Mouse (Mus musculus): Measurements from ENCODE around the gene Ppox. TPM values are rescaled to one million over a fixed set of nuclear protein-coding genes. Genes with fewer than 3 reads are reported as not detected.

Gene Ppox
- polyA plus RNA-seq, 1 experiment from 2014 or later, result 68.0 TPM

GRCm38 (mm10) chr1:171283188-171284160 is 2.5 kb upstream of the Ppox start:
- no peak overlapping the region for H3K27ac ChIP-seq
- 92% methylated on average over 18 of the region's 18 CpGs for WGBS
- peaks cover 47% of the 10 kb centered on the region for H3K36me3 ChIP-seq (replicated peaks)
- no peak overlapping the region for H3K4me3 ChIP-seq (replicated peaks)
- ATAC-seq (ENCODE audit: low FRiP score), result no peak
- H3K4me1 ChIP-seq, result peaks cover 50% of the 10 kb centered on the region
- H3K9me3 ChIP-seq, result no peaks in the 10 kb centered on the region
- no peaks in the 10 kb centered on the region for H3K27me3 ChIP-seq
- no peak overlapping the region for H3K9ac ChIP-seq
- H3K4me2 ChIP-seq, result no peak overlapping the region

GRCm38 (mm10) chr1:171282086-171282805 is 1.3 kb upstream of the Ppox start:
- Histone ChIP-seq H3K27ac (no peak overlapping the region), H3K4me1 (peaks cover 43% of the 10 kb centered on the region), H3K9me3 (no peaks in the 10 kb centered on the region), H3K9ac (0 out of 2 replicates have a peak overlapping the region, but pooled peaks have one; percentile 49), H3K4me3 (replicated peaks) (no peak overlapping the region), H3K36me3 (replicated peaks) (peaks cover 57% of the 10 kb centered on the region), H3K27me3 (no peaks in the 10 kb centered on the region), H3K4me2 (peak overlapping the region; percentile 90)
- WGBS, result 85% methylated on average over 18 of the region's 18 CpGs
- no peak for ATAC-seq (ENCODE audit: low FRiP score)

- Histone ChIP-seq H3K27me3 (no peaks in the 10 kb centered on the region), H3K36me3 (replicated peaks) (peaks cover 63% of the 10 kb centered on the region)
- peak; percentile 40 for ATAC-seq (ENCODE audit: low FRiP score)
Observed at GRCm38 (mm10) chr1:171281528-171281923, 540 bp upstream of the Ppox start.

GRCm38 (mm10) chr1:171280250-171280915 is 603 bp downstream of the Ppox start:
- H3K27me3 ChIP-seq, result no peaks in the 10 kb centered on the region
- peaks cover 63% of the 10 kb centered on the region for H3K36me3 ChIP-seq (replicated peaks)

More at GRCm38 (mm10) chr1:171281528-171281923, 540 bp upstream of the Ppox start:
- peak overlapping the region; percentile 49 for H3K9ac ChIP-seq
- peak overlapping the region; percentile 90 for H3K4me2 ChIP-seq
- peak overlapping the region; percentile 64 for H3K4me3 ChIP-seq (replicated peaks)
- peaks cover 36% of the 10 kb centered on the region for H3K4me1 ChIP-seq
- no peaks in the 10 kb centered on the region for H3K9me3 ChIP-seq
- 0% methylated on average over 10 of the region's 10 CpGs for WGBS
- peak overlapping the region; percentile 79 for H3K27ac ChIP-seq

GRCm38 (mm10) chr1:171279721-171280120 is 1.3 kb downstream of the Ppox start:
- peak overlapping the region; percentile 64 for H3K4me3 ChIP-seq (replicated peaks)
- no peak overlapping the region for H3K27ac ChIP-seq
- peaks cover 23% of the 10 kb centered on the region for H3K4me1 ChIP-seq
- 62% methylated on average over 5 of the region's 5 CpGs for WGBS
- no peaks in the 10 kb centered on the region for H3K27me3 ChIP-seq
- no peak for ATAC-seq (ENCODE audit: low FRiP score)
- H3K36me3 ChIP-seq (replicated peaks), result peaks cover 63% of the 10 kb centered on the region
- peak overlapping the region; percentile 78 for H3K9ac ChIP-seq
- H3K4me2 ChIP-seq, result peak overlapping the region; percentile 90
- H3K9me3 ChIP-seq, result no peaks in the 10 kb centered on the region

More at GRCm38 (mm10) chr1:171280250-171280915, 603 bp downstream of the Ppox start:
- peak overlapping the region; percentile 64 for H3K4me3 ChIP-seq (replicated peaks)
- no peaks in the 10 kb centered on the region for H3K9me3 ChIP-seq
- 0 out of 2 replicates have a peak overlapping the region, but pooled peaks have one; percentile 20 for H3K27ac ChIP-seq
- peaks cover 25% of the 10 kb centered on the region for H3K4me1 ChIP-seq
- ATAC-seq (ENCODE audit: low FRiP score), result peak; percentile 12; the same call in 1 of the 2 replicates
- peak overlapping the region; percentile 90 for H3K4me2 ChIP-seq
- WGBS, result under 1% methylated on average over 25 of the region's 25 CpGs
- peak overlapping the region; percentile 78 for H3K9ac ChIP-seq

- peaks cover 23% of the 10 kb centered on the region for H3K4me1 ChIP-seq
- peak overlapping the region; percentile 90; the same call in 1 of the 2 replicates for H3K4me2 ChIP-seq
- H3K9me3 ChIP-seq, result no peaks in the 10 kb centered on the region
- WGBS, result 87% methylated on average over 14 of the region's 14 CpGs
- no peak overlapping the region for H3K27ac ChIP-seq
- no peaks in the 10 kb centered on the region for H3K27me3 ChIP-seq
- peaks cover 65% of the 10 kb centered on the region for H3K36me3 ChIP-seq (replicated peaks)
- H3K4me3 ChIP-seq (replicated peaks), result peak overlapping the region; percentile 64; the same call in 1 of the 2 replicates
- ATAC-seq (ENCODE audit: low FRiP score), result no peak
- no peak overlapping the region for H3K9ac ChIP-seq
Observed at GRCm38 (mm10) chr1:171279012-171279705, 1.8 kb downstream of the Ppox start.

- peaks cover 23% of the 10 kb centered on the region for H3K4me1 ChIP-seq
- WGBS, result 95% methylated on average over 8 of the region's 8 CpGs
- H3K27ac ChIP-seq, result no peak overlapping the region
- H3K36me3 ChIP-seq (replicated peaks), result peaks cover 66% of the 10 kb centered on the region
- no peaks in the 10 kb centered on the region for H3K27me3 ChIP-seq
- ATAC-seq (ENCODE audit: low FRiP score), result no peak
- no peaks in the 10 kb centered on the region for H3K9me3 ChIP-seq
- no peak overlapping the region for H3K9ac ChIP-seq
- H3K4me3 ChIP-seq (replicated peaks), result no peak overlapping the region
- H3K4me2 ChIP-seq, result no peak overlapping the region
Observed at GRCm38 (mm10) chr1:171278436-171278835, 2.5 kb downstream of the Ppox start.

GRCm38 (mm10) chr1:171277736-171278135 is 3.2 kb downstream of the Ppox start:
- no peaks in the 10 kb centered on the region for H3K9me3 ChIP-seq
- no peak for ATAC-seq (ENCODE audit: low FRiP score)
- peaks cover 23% of the 10 kb centered on the region for H3K4me1 ChIP-seq
- no peak overlapping the region for H3K4me2 ChIP-seq
- 86% methylated on average over 10 of the region's 10 CpGs for WGBS
- no peak overlapping the region for H3K9ac ChIP-seq
- H3K27me3 ChIP-seq, result no peaks in the 10 kb centered on the region
- H3K4me3 ChIP-seq (replicated peaks), result no peak overlapping the region
- H3K27ac ChIP-seq, result no peak overlapping the region
- H3K36me3 ChIP-seq (replicated peaks), result peaks cover 69% of the 10 kb centered on the region

GRCm38 (mm10) chr1:171276110-171276748 is 4.8 kb downstream of the Ppox start:
- 94% methylated on average over 14 of the region's 14 CpGs for WGBS
- no peak overlapping the region for H3K4me3 ChIP-seq (replicated peaks)
- peaks cover 71% of the 10 kb centered on the region for H3K36me3 ChIP-seq (replicated peaks)
- H3K27me3 ChIP-seq, result no peaks in the 10 kb centered on the region
- no peak overlapping the region for H3K27ac ChIP-seq
- no peaks in the 10 kb centered on the region for H3K9me3 ChIP-seq
- no peak overlapping the region for H3K4me2 ChIP-seq
- no peak overlapping the region for H3K9ac ChIP-seq
- peaks cover 16% of the 10 kb centered on the region for H3K4me1 ChIP-seq
- no peak for ATAC-seq (ENCODE audit: low FRiP score)

- peaks cover 71% of the 10 kb centered on the region for H3K36me3 ChIP-seq (replicated peaks)
Observed at GRCm38 (mm10) chr1:171275144-171275734, 5.7 kb downstream of the Ppox start.

GRCm38 (mm10) chr1:171274171-171274570 is 6.8 kb downstream of the Ppox start:
- no peak overlapping the region for H3K9ac ChIP-seq
- H3K9me3 ChIP-seq, result no peaks in the 10 kb centered on the region
- ATAC-seq (ENCODE audit: low FRiP score), result no peak
- no peak overlapping the region for H3K4me2 ChIP-seq
- peaks cover 17% of the 10 kb centered on the region for H3K4me1 ChIP-seq
- 93% methylated on average over 12 of the region's 12 CpGs for WGBS
- no peak overlapping the region for H3K27ac ChIP-seq
- H3K4me3 ChIP-seq (replicated peaks), result no peak overlapping the region
- H3K36me3 ChIP-seq (replicated peaks), result peaks cover 68% of the 10 kb centered on the region
- H3K27me3 ChIP-seq, result no peaks in the 10 kb centered on the region

More at GRCm38 (mm10) chr1:171275144-171275734, 5.7 kb downstream of the Ppox start:
- H3K9me3 ChIP-seq, result no peaks in the 10 kb centered on the region
- no peak overlapping the region for H3K4me2 ChIP-seq
- H3K4me1 ChIP-seq, result peaks cover 20% of the 10 kb centered on the region
- no peaks in the 10 kb centered on the region for H3K27me3 ChIP-seq
- no peak overlapping the region for H3K9ac ChIP-seq
- 81% methylated on average over 11 of the region's 11 CpGs for WGBS
- H3K27ac ChIP-seq, result no peak overlapping the region
- no peak for ATAC-seq (ENCODE audit: low FRiP score)
- H3K4me3 ChIP-seq (replicated peaks), result no peak overlapping the region
